Mouse (Mus musculus): ENCODE measurements at regions not wholly inside any gene's neighbourhood (a gene's known extent, or its start where the extent isn't known, plus 50 kb on each side); places are given as distances from the start of the nearest gene placed in this dataset.

- peak overlapping the region; percentile 60 for H3K4me2 ChIP-seq
- H3K4me1 ChIP-seq: peaks cover 16% of the 10 kb centered on the region
- peak overlapping the region; percentile 51 for H3K9ac ChIP-seq
- H3K27me3 ChIP-seq: no peaks in the 10 kb centered on the region
- ATAC-seq: peak; percentile 85
- 18% methylated on average over 30 of the region's 30 CpGs for WGBS
- no peaks in the 10 kb centered on the region for H3K9me3 ChIP-seq (replicated peaks)
- peak overlapping the region; percentile 76 for H3K27ac ChIP-seq
- H3K4me3 ChIP-seq: peak overlapping the region; percentile 38
- no peaks in the 10 kb centered on the region for H3K36me3 ChIP-seq (ENCODE audit: poor library complexity, severe bottlenecking)
These were observed 89.9 kb upstream of the Gm9887 start for GRCm38 (mm10) chr12:69461888-69462840.

GRCm38 (mm10) chr12:69460552-69461079 lies 88.4 kb upstream of the Gm9887 start:
- Histone ChIP-seq H3K4me3 (no peak overlapping the region), H3K9ac (no peak overlapping the region), H3K36me3 (ENCODE audit: poor library complexity, severe bottlenecking) (no peaks in the 10 kb centered on the region), H3K27ac (no peak overlapping the region), H3K27me3 (no peaks in the 10 kb centered on the region), H3K9me3 (replicated peaks) (no peaks in the 10 kb centered on the region), H3K4me2 (no peak overlapping the region), H3K4me1 (peaks cover 16% of the 10 kb centered on the region)
- no peak for ATAC-seq
- 73% methylated on average over 3 of the region's 3 CpGs for WGBS

- peak overlapping the region; percentile 25 for H3K27ac ChIP-seq
- no peak overlapping the region for H3K4me2 ChIP-seq
- H3K4me1 ChIP-seq: peaks cover 16% of the 10 kb centered on the region
- H3K27me3 ChIP-seq: no peaks in the 10 kb centered on the region
- H3K9me3 ChIP-seq (replicated peaks): no peaks in the 10 kb centered on the region
- no peak for ATAC-seq
- no peaks in the 10 kb centered on the region for H3K36me3 ChIP-seq (ENCODE audit: poor library complexity, severe bottlenecking)
- H3K9ac ChIP-seq: no peak overlapping the region
- WGBS: 83% methylated on average over 14 of the region's 14 CpGs
- no peak overlapping the region for H3K4me3 ChIP-seq
These were observed 86.0 kb upstream of the Gm9887 start for GRCm38 (mm10) chr12:69458170-69458841.

- 83% methylated on average over 3 of the region's 3 CpGs for WGBS
- Histone ChIP-seq H3K9me3 (replicated peaks) (no peaks in the 10 kb centered on the region), H3K36me3 (ENCODE audit: poor library complexity, severe bottlenecking) (no peaks in the 10 kb centered on the region), H3K9ac (no peak overlapping the region), H3K27me3 (no peaks in the 10 kb centered on the region), H3K4me3 (no peak overlapping the region), H3K27ac (peak overlapping the region; percentile 54; the same call in 1 of the 2 replicates), H3K4me2 (no peak overlapping the region), H3K4me1 (peaks cover 6% of the 10 kb centered on the region)
- ATAC-seq: peak; percentile 54; the same call in 1 of the 2 replicates
These were observed 84.5 kb upstream of the Gm9887 start for GRCm38 (mm10) chr12:69456746-69457145.

GRCm38 (mm10) chr12:69456116-69456515 lies 83.9 kb upstream of the Gm9887 start:
- H3K4me1 ChIP-seq: no peaks in the 10 kb centered on the region
- no peak overlapping the region for H3K4me2 ChIP-seq
- 92% methylated on average over 12 of the region's 12 CpGs for WGBS
- no peak for ATAC-seq
- no peak overlapping the region for H3K9ac ChIP-seq
- H3K9me3 ChIP-seq (replicated peaks): no peaks in the 10 kb centered on the region
- peak overlapping the region; percentile 54; the same call in 1 of the 2 replicates for H3K27ac ChIP-seq
- H3K36me3 ChIP-seq (ENCODE audit: poor library complexity, severe bottlenecking): no peaks in the 10 kb centered on the region
- no peak overlapping the region for H3K4me3 ChIP-seq
- H3K27me3 ChIP-seq: no peaks in the 10 kb centered on the region

- Histone ChIP-seq H3K27me3 (no peaks in the 10 kb centered on the region), H3K36me3 (ENCODE audit: poor library complexity, severe bottlenecking) (no peaks in the 10 kb centered on the region), H3K4me3 (no peak overlapping the region), H3K4me1 (no peaks in the 10 kb centered on the region), H3K27ac (no peak overlapping the region), H3K4me2 (no peak overlapping the region), H3K9me3 (replicated peaks) (no peaks in the 10 kb centered on the region), H3K9ac (no peak overlapping the region)
- no peak for ATAC-seq
- 74% methylated on average over 5 of the region's 5 CpGs for WGBS
These were observed 83.3 kb upstream of the Gm9887 start for GRCm38 (mm10) chr12:69455566-69455965.

GRCm38 (mm10) chr12:69453544-69453943 lies 81.3 kb upstream of the Gm9887 start:
- 83% methylated on average over 6 of the region's 6 CpGs for WGBS
- Histone ChIP-seq H3K4me1 (no peaks in the 10 kb centered on the region), H3K9me3 (replicated peaks) (no peaks in the 10 kb centered on the region), H3K27me3 (no peaks in the 10 kb centered on the region), H3K4me3 (no peak overlapping the region), H3K36me3 (ENCODE audit: poor library complexity, severe bottlenecking) (no peaks in the 10 kb centered on the region), H3K27ac (no peak overlapping the region), H3K4me2 (no peak overlapping the region), H3K9ac (no peak overlapping the region)
- no peak for ATAC-seq

GRCm38 (mm10) chr12:69452986-69453385 lies 80.7 kb upstream of the Gm9887 start:
- Histone ChIP-seq H3K9me3 (replicated peaks) (no peaks in the 10 kb centered on the region), H3K36me3 (ENCODE audit: poor library complexity, severe bottlenecking) (no peaks in the 10 kb centered on the region), H3K9ac (no peak overlapping the region), H3K4me2 (no peak overlapping the region), H3K27me3 (no peaks in the 10 kb centered on the region), H3K4me3 (no peak overlapping the region), H3K27ac (no peak overlapping the region), H3K4me1 (0 out of 2 replicates have a peak, but pooled peaks cover under 1% of the 10 kb centered on the region)
- 88% methylated on average over 10 of the region's 10 CpGs for WGBS
- no peak for ATAC-seq

GRCm38 (mm10) chr12:69451110-69451509 lies 78.9 kb upstream of the Gm9887 start:
- Histone ChIP-seq H3K9me3 (replicated peaks) (no peaks in the 10 kb centered on the region), H3K36me3 (ENCODE audit: poor library complexity, severe bottlenecking) (no peaks in the 10 kb centered on the region), H3K4me1 (peaks cover 17% of the 10 kb centered on the region), H3K9ac (no peak overlapping the region), H3K4me2 (no peak overlapping the region), H3K4me3 (no peak overlapping the region), H3K27me3 (no peaks in the 10 kb centered on the region), H3K27ac (no peak overlapping the region)
- WGBS: 76% methylated on average over 6 of the region's 6 CpGs
- no peak for ATAC-seq

- 76% methylated on average over 14 of the region's 14 CpGs for WGBS
- Histone ChIP-seq H3K4me3 (no peak overlapping the region), H3K9ac (no peak overlapping the region), H3K4me2 (no peak overlapping the region), H3K4me1 (peaks cover 22% of the 10 kb centered on the region), H3K36me3 (ENCODE audit: poor library complexity, severe bottlenecking) (no peaks in the 10 kb centered on the region), H3K27ac (no peak overlapping the region; the same call in 1 of the 2 replicates), H3K9me3 (replicated peaks) (no peaks in the 10 kb centered on the region), H3K27me3 (no peaks in the 10 kb centered on the region)
- ATAC-seq: no peak
These were observed 75.9 kb upstream of the Gm9887 start for GRCm38 (mm10) chr12:69447962-69448767.

GRCm38 (mm10) chr12:69447322-69447827 lies 75.1 kb upstream of the Gm9887 start:
- Histone ChIP-seq H3K36me3 (ENCODE audit: poor library complexity, severe bottlenecking) (no peaks in the 10 kb centered on the region), H3K4me3 (no peak overlapping the region), H3K4me2 (no peak overlapping the region), H3K9me3 (replicated peaks) (no peaks in the 10 kb centered on the region), H3K27me3 (no peaks in the 10 kb centered on the region), H3K4me1 (peaks cover 23% of the 10 kb centered on the region), H3K27ac (peak overlapping the region; percentile 61; the same call in 1 of the 2 replicates), H3K9ac (no peak overlapping the region)
- 80% methylated on average over 9 of the region's 9 CpGs for WGBS
- ATAC-seq: no peak

Measured in forebrain, embryonic 13.5 days (tissue).